Mouse (Mus musculus) gastrocnemius, postnatal 10 days (tissue): ENCODE data around the gene Vcl. TPM values are rescaled to one million over a fixed set of nuclear protein-coding genes. Genes with fewer than 3 reads are reported as not detected.
A peak's percentile ranks its signal among the peaks of the same experiment; 100 is the strongest.

Source experiments
- DNase-seq: peaks from one replicate; pipeline ENCODE4 v3.0.0; 2021; ENCODE audit warnings: mixed read lengths
- total RNA-seq, 2 experiments: library from RNA; stranded (reverse); gene quantifications; 2 replicates each; pipeline ENCODE4 v1.2.3; 2021

Vcl gene
- total RNA-seq, 2 experiments from 2014 or later, result 115 to 126 TPM

GRCm38 (mm10) chr14:21013800-21014334 is 84.7 kb downstream of the Vcl start:
- no peak for DNase-seq

- no peak for DNase-seq
Measured at GRCm38 (mm10) chr14:21017871-21018270, 88.7 kb downstream of the Vcl start.

GRCm38 (mm10) chr14:21018977-21019376 is 89.8 kb downstream of the Vcl start:
- no peak for DNase-seq

GRCm38 (mm10) chr14:21020435-21020834 is 91.2 kb downstream of the Vcl start:
- no peak for DNase-seq

- no peak for DNase-seq
Measured at GRCm38 (mm10) chr14:21027542-21027941, 98.3 kb downstream of the Vcl start.

GRCm38 (mm10) chr14:21029025-21029659 is 99.9 kb downstream of the Vcl start:
- DNase-seq, result no peak

GRCm38 (mm10) chr14:21031783-21032511 is 102.7 kb downstream of the Vcl start:
- peak; percentile 16 for DNase-seq

- no peak for DNase-seq
Measured at GRCm38 (mm10) chr14:21034271-21034670, 105.1 kb downstream of the Vcl start.

GRCm38 (mm10) chr14:21034791-21035190 is 105.6 kb downstream of the Vcl start:
- DNase-seq, result no peak

- DNase-seq, result no peak
Measured at GRCm38 (mm10) chr14:21039077-21039476, 109.9 kb downstream of the Vcl start.

GRCm38 (mm10) chr14:21039623-21040022 is 110.4 kb downstream of the Vcl start:
- DNase-seq, result no peak

GRCm38 (mm10) chr14:21047840-21048239 is 118.6 kb downstream of the Vcl start:
- no peak for DNase-seq

- peak; percentile 36 for DNase-seq
Measured at GRCm38 (mm10) chr14:21048879-21049278, 119.7 kb downstream of the Vcl start.

- DNase-seq, result peak; percentile 29
Measured at GRCm38 (mm10) chr14:21050734-21051133, 121.5 kb downstream of the Vcl start.

GRCm38 (mm10) chr14:21051380-21052111 is 122.3 kb downstream of the Vcl start:
- no peak for DNase-seq

- DNase-seq, result peak; percentile 95
Measured at GRCm38 (mm10) chr14:21052112-21052780, 123.0 kb downstream of the Vcl start, which contains the start of the genes Ap3m1 and Adk. TSS of gene Ap3m1 (minus strand) at chr14:21052508. TSS of gene Adk (plus strand) at chr14:21052574.

GRCm38 (mm10) chr14:21052781-21053130 is 123.6 kb downstream of the Vcl start:
- DNase-seq, result peak; percentile 73

- DNase-seq, result no peak
Measured at GRCm38 (mm10) chr14:21053151-21053550, 124.0 kb downstream of the Vcl start.

- no peak for DNase-seq
Measured at GRCm38 (mm10) chr14:21053586-21053985, 124.4 kb downstream of the Vcl start.

GRCm38 (mm10) chr14:21058972-21059371 is 129.8 kb downstream of the Vcl start:
- DNase-seq, result no peak

- no peak for DNase-seq
Measured at GRCm38 (mm10) chr14:21062766-21063513, 133.7 kb downstream of the Vcl start.

GRCm38 (mm10) chr14:21064321-21064720 is 135.1 kb downstream of the Vcl start:
- DNase-seq, result no peak
